Mouse (Mus musculus) CH12.LX (cell line): Measurements from ENCODE around the gene Palm. TPM values are rescaled to one million over a fixed set of nuclear protein-coding genes. Genes with fewer than 3 reads are reported as not detected.

Experiments
- DNase-seq: peaks from one replicate; pipeline ENCODE4 v3.0.0-alpha.2; 2013; ENCODE audit errors: extremely low read depth
- H3K27ac ChIP-seq: 2 replicates; pipeline ENCODE4 v1.5.1; 2012; ENCODE audit warnings: low read depth, mild to moderate bottlenecking, control low read depth, moderate library complexity; ENCODE audit not compliant: insufficient read depth
- H3K27me3 ChIP-seq: replicated peaks from 2 replicates; pipeline ENCODE3; 2012; ENCODE audit warnings: inconsistent platforms
- H3K36me3 ChIP-seq, 2 experiments: replicated peaks in 1 of 2; 2 replicates each; pipeline versions ENCODE3 to v1.6.1; 2012; ENCODE audit warnings: inconsistent platforms in 1 of 2, low read length in 1 of 2, mild to moderate bottlenecking in 1 of 2, mixed read lengths in 1 of 2, moderate library complexity in 1 of 2; ENCODE audit not compliant: control insufficient read depth in 1 of 2, insufficient read depth in 1 of 2
- H3K4me1 ChIP-seq, 2 experiments: 2 replicates each; pipeline ENCODE4 v1.6.1; 2012; ENCODE audit warnings: inconsistent platforms in 1 of 2, moderate library complexity in 1 of 2; ENCODE audit not compliant: insufficient read depth in 2 of 2, control insufficient read depth in 1 of 2
- H3K4me2 ChIP-seq: 2 replicates; pipeline ENCODE4 v1.6.1; 2012; ENCODE audit warnings: low read depth, mild to moderate bottlenecking, control low read depth; ENCODE audit not compliant: poor library complexity, insufficient read depth, severe bottlenecking
- H3K4me3 ChIP-seq, 3 experiments: fragments of 150-350 bp in 1 of 3; sonication (generic) in 1 of 3; replicated peaks in 1 of 3; 2 replicates each; pipeline versions ENCODE3 to v1.5.1; 2011 to 2012; ENCODE audit warnings: low read depth in 2 of 3, low read length in 2 of 3, mild to moderate bottlenecking in 2 of 3, moderate library complexity in 2 of 3, control low read depth in 1 of 3, improper control_type of control experiment in 1 of 3, inconsistent platforms in 1 of 3, mixed read lengths in 1 of 3; ENCODE audit not compliant: poor library complexity in 1 of 3
- H3K79me2 ChIP-seq: replicated peaks from 2 replicates; pipeline ENCODE4 v1.6.1; 2012; ENCODE audit warnings: mild to moderate bottlenecking, moderate library complexity; ENCODE audit not compliant: control insufficient read depth, poor library complexity, insufficient read depth, severe bottlenecking; ENCODE audit errors: extremely low read depth
- H3K9ac ChIP-seq: 2 replicates; pipeline ENCODE4 v1.6.1; 2012; ENCODE audit warnings: low read depth, mild to moderate bottlenecking, control low read depth, moderate library complexity; ENCODE audit not compliant: insufficient read depth
- H3K9me3 ChIP-seq: replicated peaks from 2 replicates; pipeline ENCODE3; 2012; ENCODE audit warnings: low read length, inconsistent platforms, mixed read lengths
- CHD1 ChIP-seq: IDR thresholded peaks from 2 replicates; pipeline ENCODE4 v1.6.1; 2012; ENCODE audit warnings: low read depth, low read length, improper control_type of control experiment, inconsistent platforms
- CHD2 ChIP-seq: IDR thresholded peaks from 2 replicates; pipeline ENCODE4 v1.6.1; 2011; ENCODE audit warnings: low read length, improper control_type of control experiment
- CTCF ChIP-seq, 2 experiments: IDR thresholded peaks in 1 of 2; conservative IDR thresholded peaks in 1 of 2; 2 replicates each; pipeline ENCODE4 v1.5.1; 2011 to 2012; ENCODE audit warnings: low read depth in 2 of 2, low read length in 2 of 2, improper control_type of control experiment in 1 of 2, inconsistent platforms in 1 of 2, mild to moderate bottlenecking in 1 of 2, moderate library complexity in 1 of 2
- EP300 ChIP-seq: IDR thresholded peaks from 2 replicates; pipeline ENCODE4 v1.6.1; 2011; ENCODE audit warnings: low read length, improper control_type of control experiment
- GABPA ChIP-seq: IDR thresholded peaks from 2 replicates; pipeline ENCODE4 v1.6.1; 2012; ENCODE audit warnings: low read depth, low read length, improper control_type of control experiment, inconsistent platforms; ENCODE audit not compliant: insufficient replicate concordance
- IRF4 ChIP-seq: IDR thresholded peaks from 2 replicates; pipeline ENCODE4 v1.6.1; 2014; ENCODE audit warnings: low read depth, mild to moderate bottlenecking, inconsistent platforms, low read length, improper control_type of control experiment
- JUN ChIP-seq: IDR thresholded peaks from 2 replicates; pipeline ENCODE4 v1.6.1; 2011; ENCODE audit warnings: low read depth, mild to moderate bottlenecking, low read length, improper control_type of control experiment, moderate library complexity; ENCODE audit not compliant: insufficient read depth
- JUND ChIP-seq: conservative IDR thresholded peaks from 2 replicates; pipeline ENCODE4 v1.6.1; 2011; ENCODE audit warnings: low read depth, low read length, improper control_type of control experiment
- MAFK ChIP-seq: IDR thresholded peaks from 2 replicates; pipeline ENCODE4 v1.6.1; 2011; ENCODE audit warnings: low read length, improper control_type of control experiment; ENCODE audit not compliant: insufficient replicate concordance
- MEF2A ChIP-seq: IDR thresholded peaks from 2 replicates; pipeline ENCODE4 v1.6.1; 2014; ENCODE audit warnings: low read depth, mild to moderate bottlenecking, inconsistent platforms, low read length, improper control_type of control experiment, borderline replicate concordance
- MYC ChIP-seq: IDR thresholded peaks from 2 replicates; pipeline ENCODE4 v1.6.1; 2011; ENCODE audit warnings: low read depth, mild to moderate bottlenecking, improper control_type of control experiment, low read length
- NELFE ChIP-seq: IDR thresholded peaks from 2 replicates; pipeline ENCODE4 v1.6.1; 2011; ENCODE audit warnings: low read depth, low read length, improper control_type of control experiment
- NRF1 ChIP-seq: IDR thresholded peaks from 2 replicates; pipeline ENCODE4 v1.6.1; 2014; ENCODE audit warnings: low read depth, mild to moderate bottlenecking, inconsistent platforms, low read length, improper control_type of control experiment, moderate library complexity
- PAX5 ChIP-seq: IDR thresholded peaks from 2 replicates; pipeline ENCODE4 v1.6.1; 2012; ENCODE audit warnings: low read length, inconsistent platforms, mixed read lengths
- POLR2A ChIP-seq: IDR thresholded peaks from 2 replicates; pipeline ENCODE4 v1.6.1; 2011; ENCODE audit warnings: low read depth, mild to moderate bottlenecking, improper control_type of control experiment, low read length
- RAD21 ChIP-seq: IDR thresholded peaks from 2 replicates; pipeline ENCODE4 v1.6.1; 2011; ENCODE audit warnings: low read depth, mild to moderate bottlenecking, low read length, improper control_type of control experiment, moderate library complexity
- SMC3 ChIP-seq: IDR thresholded peaks from 2 replicates; pipeline ENCODE4 v1.6.1; 2011; ENCODE audit warnings: low read depth, low read length, improper control_type of control experiment
- TBP ChIP-seq: conservative IDR thresholded peaks from 2 replicates; pipeline ENCODE4 v1.6.1; 2011; ENCODE audit warnings: low read depth, low read length, improper control_type of control experiment
- USF1 ChIP-seq: IDR thresholded peaks from 2 replicates; pipeline ENCODE4 v1.6.1; 2014; ENCODE audit warnings: low read depth, mild to moderate bottlenecking, inconsistent platforms, low read length, improper control_type of control experiment
- ZKSCAN1 ChIP-seq: IDR thresholded peaks from 2 replicates; pipeline ENCODE4 v1.6.1; 2012; ENCODE audit warnings: low read depth, inconsistent platforms, low read length, improper control_type of control experiment, borderline replicate concordance
- ZNF384 ChIP-seq: IDR thresholded peaks from 2 replicates; pipeline ENCODE4 v1.6.1; 2012; ENCODE audit warnings: low read depth, low read length, improper control_type of control experiment, inconsistent platforms
- dilution Hi-C: fragments of 300-500 bp; cut with MboI; formaldehyde crosslinking; loops from 2 replicates; pipeline ENCODE4 v1.14.3; 2020; ENCODE audit warnings: low sequenced_read_pairs; ENCODE audit not compliant: extremely low pct_unique_long_range_greater_than_20kb, extremely low pct_ligation_motif_present
- in situ Hi-C: fragments of 300-500 bp; cut with MboI; formaldehyde crosslinking; loops from 3 replicates; pipeline ENCODE4 v1.14.3; 2019; ENCODE audit warnings: low sequenced_read_pairs, low pct_ligation_motif_present, low pct_unique_long_range_greater_than_20kb, mixed read lengths
- polyA plus RNA-seq: library from polyadenylated mRNA; unstranded; fragments of >175 nt; gene quantifications from 2 replicates; pipeline ENCODE4 v1.2.1, GENCODE M21; 2012; ENCODE audit warnings: low read depth; ENCODE audit not compliant: insufficient read length
- total RNA-seq, 2 experiments: library from RNA; depleted of rRNA; stranded (reverse); fragments of 300-350 nt in 1 of 2; fragments of >200 nt in 1 of 2; gene quantifications; 2 replicates each; pipeline ENCODE4 v1.2.3; 2012 to 2014

Palm gene
- total and polyA plus RNA-seq, 3 experiments = 0.78 to 5.3 (median 2.5) TPM

- DNase-seq = no peak
- H3K27me3 ChIP-seq = peaks cover 31% of the 10 kb centered on the region
- dilution Hi-C loops = no loop called here
- in situ Hi-C loops = no loop called here
- no peaks in the 10 kb centered on the region for H3K79me2 ChIP-seq
- peaks cover 0 to 9% of the 10 kb centered on the region in 2 experiments; a peak in 2 of 4 replicates for H3K4me1 ChIP-seq
- no peak for TF ChIP-seq MAFK
- TF ChIP-seq ZKSCAN1 = no peak
- TF ChIP-seq CHD1 = no peak
- TF ChIP-seq CHD2 = no peak
- no peak for TF ChIP-seq JUND
- TF ChIP-seq IRF4 = no peak
- TF ChIP-seq POLR2A = no peak
- no peak for TF ChIP-seq NELFE
- TF ChIP-seq NRF1 = no peak
- no peak overlapping the region for H3K4me2 ChIP-seq
- H3K36me3 ChIP-seq = no peaks in the 10 kb centered on the region
- no peak overlapping the region for H3K27ac ChIP-seq
- peaks cover 2% of the 10 kb centered on the region for H3K9me3 ChIP-seq
- no peak overlapping the region for H3K9ac ChIP-seq
- no peak overlapping the region for H3K4me3 ChIP-seq
These were observed 10.4 kb downstream of the Palm start for GRCm38 (mm10) chr10:79803716-79804323.

- H3K27me3 ChIP-seq = peaks cover 31% of the 10 kb centered on the region
- H3K4me1 ChIP-seq = peaks cover 0 to 9% of the 10 kb centered on the region in 2 experiments; a peak in 2 of 4 replicates
- H3K27ac ChIP-seq = no peak overlapping the region
- H3K9me3 ChIP-seq = no peaks in the 10 kb centered on the region
- no peaks in the 10 kb centered on the region for H3K79me2 ChIP-seq
- TF ChIP-seq GABPA (no peak), MYC (no peak), ZKSCAN1 (no peak)
- DNase-seq = no peak
- H3K4me2 ChIP-seq = no peak overlapping the region
- no peak overlapping the region for H3K9ac ChIP-seq
- in situ Hi-C loops = no loop called here
- H3K36me3 ChIP-seq = no peaks in the 10 kb centered on the region
- dilution Hi-C loops = no loop called here
- no peak overlapping the region for H3K4me3 ChIP-seq
These were observed 12.3 kb downstream of the Palm start for GRCm38 (mm10) chr10:79805636-79806035.

- no peak overlapping the region for H3K4me3 ChIP-seq
- peaks cover 0 to 9% of the 10 kb centered on the region in 2 experiments; a peak in 2 of 4 replicates for H3K4me1 ChIP-seq
- H3K79me2 ChIP-seq = no peaks in the 10 kb centered on the region
- no peaks in the 10 kb centered on the region for H3K9me3 ChIP-seq
- no peak overlapping the region for H3K9ac ChIP-seq
- no peak for DNase-seq
- H3K4me2 ChIP-seq = no peak overlapping the region
- dilution Hi-C loops (no loop called here), in situ Hi-C loops (no loop called here)
- TF ChIP-seq ZKSCAN1 (no peak), EP300 (no peak), PAX5 (no peak), POLR2A (no peak), SMC3 (no peak), MEF2A (no peak), TBP (no peak), MAFK (no peak), CTCF (conservative IDR thresholded peaks at IDR 0.05 in 1 of 2, IDR thresholded peaks at IDR 0.05 in 1 of 2; ENCODE audit: low read depth in 2 of 2, low read length in 2 of 2) (no peak), JUND (no peak), ZNF384 (no peak), RAD21 (no peak), JUN (no peak), USF1 (no peak)
- peaks cover 31% of the 10 kb centered on the region for H3K27me3 ChIP-seq
- H3K27ac ChIP-seq = no peak overlapping the region
- H3K36me3 ChIP-seq = no peaks in the 10 kb centered on the region
These were observed 13.0 kb downstream of the Palm start for GRCm38 (mm10) chr10:79806331-79806730.
